Mouse (Mus musculus): ENCODE results near the gene Nr4a2.

GRCm38 (mm10) chr2:57112949-57113348 is 10.9 kb downstream of the Nr4a2 start:
- TF ChIP-seq CTCF (IDR thresholded peaks at IDR 0.05; ENCODE audit: insufficient read depth, low read depth, low read length) (no peak), POLR2A (IDR thresholded peaks at IDR 0.05; ENCODE audit: insufficient read depth, low read depth, low read length) (no peak)
